Mouse (Mus musculus) stomach, embryonic 14.5 days (tissue): ENCODE measurements at regions not wholly inside any gene's neighbourhood (a gene's known extent, or its start where the extent isn't known, plus 50 kb on each side); places are given as distances from the start of the nearest gene placed in this dataset.
"Not testable (repeated sequence)": the region's sequence is repeated elsewhere in the genome, so short reads cannot be mapped to it uniquely, and the experiment has no call there.

Source experiments
- ATAC-seq: fragments of 200-750 bp; cut with Nextera tagmentation; 2 replicates; pipeline ENCODE4 v1.8.0; 2017; ENCODE audit warnings: low read depth, moderate TSS enrichment; ENCODE audit not compliant: insufficient number of reproducible peaks, insufficient read depth, low FRiP score
- H3K27ac ChIP-seq: fragments of 300-500 bp; sonication (generic); 2 replicates; pipeline ENCODE4 v1.5.1; 2014; ENCODE audit warnings: mild to moderate bottlenecking, low read length, moderate library complexity, mixed read lengths
- H3K27me3 ChIP-seq: fragments of 300-500 bp; sonication (generic); 2 replicates; pipeline ENCODE4 v1.6.1; 2014; ENCODE audit warnings: low read length, control low read depth, mixed read lengths; ENCODE audit not compliant: control insufficient read depth, insufficient read depth
- H3K36me3 ChIP-seq: fragments of 300-500 bp; sonication (generic); 2 replicates; pipeline ENCODE4 v1.6.1; 2014; ENCODE audit warnings: mild to moderate bottlenecking, control low read depth, low read length, moderate library complexity, mixed read lengths; ENCODE audit not compliant: control insufficient read depth, insufficient read depth
- H3K4me1 ChIP-seq: fragments of 300-500 bp; sonication (generic); 2 replicates; pipeline ENCODE4 v1.6.1; 2014; ENCODE audit warnings: low read length, control low read depth, mixed read lengths; ENCODE audit not compliant: control insufficient read depth, insufficient read depth
- H3K4me2 ChIP-seq: fragments of 300-500 bp; sonication (generic); replicated peaks from 2 replicates; pipeline ENCODE4 v1.6.1; 2014; ENCODE audit warnings: low read depth, low read length, control low read depth
- H3K4me3 ChIP-seq: fragments of 300-500 bp; sonication (generic); 2 replicates; pipeline ENCODE4 v1.5.1; 2014; ENCODE audit warnings: low read depth, low read length, control low read depth
- H3K9ac ChIP-seq: fragments of 300-500 bp; sonication (generic); replicated peaks from 2 replicates; pipeline ENCODE4 v1.6.1; 2014; ENCODE audit warnings: low read depth, mild to moderate bottlenecking, control low read depth, low read length, moderate library complexity, mixed read lengths
- H3K9me3 ChIP-seq: fragments of 300-500 bp; sonication (generic); 2 replicates; pipeline ENCODE4 v1.6.1; 2016; ENCODE audit warnings: low read depth, low read length, control low read depth; ENCODE audit not compliant: control insufficient read depth
- WGBS: fragments of 180-500 bp; shearing (Covaris S2); extraction: QIAGEN DNeasy Blood & Tissue Kit; methylation state at CpG from one replicate; pipeline ENCODE4 v1.1.7; 2014; 5-methylcytosine and 5-hydroxymethylcytosine counted together

DNA sequence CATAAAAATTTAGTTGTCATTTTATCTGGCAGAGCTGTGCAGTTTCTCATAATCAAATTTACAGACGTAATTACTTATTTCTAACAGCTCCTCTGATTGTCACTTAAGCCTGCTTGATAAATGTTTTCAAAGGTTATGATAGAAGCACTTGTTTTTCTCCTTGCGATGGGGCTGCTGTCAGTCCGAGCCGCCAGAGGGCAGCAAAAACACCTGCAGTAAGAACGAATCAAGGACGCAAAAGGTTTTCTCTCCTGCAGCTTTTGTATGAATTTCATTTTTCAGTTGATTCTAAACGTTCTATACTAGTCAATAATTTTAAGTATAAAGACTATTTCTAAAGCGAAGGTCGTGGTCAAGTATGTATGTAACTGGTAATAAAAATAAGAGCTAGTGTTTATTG lies 166.1 kb downstream of the AI429214 start:
- Histone ChIP-seq H3K4me1 (no peaks in the 10 kb centered on the region), H3K9me3 (no peaks in the 10 kb centered on the region), H3K4me3 (no peak overlapping the region), H3K27me3 (no peaks in the 10 kb centered on the region), H3K9ac (no peak overlapping the region), H3K27ac (no peak overlapping the region), H3K36me3 (no peaks in the 10 kb centered on the region), H3K4me2 (no peak overlapping the region)
- 6% methylated on average over 9 of the region's 9 CpGs for WGBS
- ATAC-seq, result no peak

DNA sequence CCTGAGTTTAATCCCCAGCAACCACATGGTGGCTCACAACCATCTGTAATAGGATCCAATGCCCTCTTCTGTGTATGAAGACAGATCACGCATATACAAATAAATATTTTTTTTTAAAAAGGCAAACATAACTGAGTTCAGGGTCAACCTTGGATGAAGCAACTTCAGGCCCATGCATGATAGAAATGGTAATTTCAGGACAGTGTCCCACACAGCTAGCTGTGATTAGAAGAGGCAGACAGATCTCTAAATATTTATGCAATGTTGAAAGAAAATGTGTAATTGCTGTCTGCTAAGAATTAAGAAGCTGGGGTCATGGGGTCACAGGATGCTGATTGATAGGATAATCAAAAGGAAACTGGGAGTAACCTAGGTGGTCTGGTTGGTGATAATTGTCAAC lies 203.5 kb downstream of the AI429214 start:
- no peak for ATAC-seq
- Histone ChIP-seq H3K9ac (no peak overlapping the region), H3K9me3 (no peaks in the 10 kb centered on the region), H3K27me3 (no peaks in the 10 kb centered on the region), H3K4me3 (no peak overlapping the region), H3K36me3 (no peaks in the 10 kb centered on the region), H3K27ac (no peak overlapping the region), H3K4me1 (no peaks in the 10 kb centered on the region), H3K4me2 (no peak overlapping the region)
- 44% methylated on average over 1 of the region's 1 CpGs for WGBS

DNA sequence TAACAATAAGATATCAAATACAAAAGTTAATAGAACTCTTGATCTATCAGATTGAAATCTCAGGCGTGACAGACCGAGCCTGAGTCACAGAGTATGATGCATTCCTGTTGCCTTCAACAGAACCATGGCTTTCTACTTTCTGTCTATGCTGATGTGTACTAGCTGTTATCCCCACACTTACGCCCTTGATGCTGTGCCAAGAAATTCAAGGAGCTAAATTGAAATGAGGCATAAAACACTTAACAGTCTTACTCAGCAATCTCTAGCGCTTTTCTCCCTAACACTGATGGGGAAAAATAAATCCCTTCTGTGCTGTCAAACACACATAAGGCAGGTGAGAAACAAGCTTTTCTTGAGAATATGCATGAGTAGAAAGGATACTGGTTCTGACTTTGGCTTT lies 222.5 kb downstream of the AI429214 start:
- H3K4me2 ChIP-seq, result no peak overlapping the region
- WGBS, result 56% methylated on average over 4 of the region's 4 CpGs
- H3K9me3 ChIP-seq, result no peaks in the 10 kb centered on the region
- no peak overlapping the region for H3K27ac ChIP-seq
- H3K27me3 ChIP-seq, result no peaks in the 10 kb centered on the region
- peak; percentile 37; the same call in 1 of the 2 replicates for ATAC-seq
- H3K9ac ChIP-seq, result no peak overlapping the region
- H3K36me3 ChIP-seq, result no peaks in the 10 kb centered on the region
- no peaks in the 10 kb centered on the region for H3K4me1 ChIP-seq
- H3K4me3 ChIP-seq, result no peak overlapping the region

DNA sequence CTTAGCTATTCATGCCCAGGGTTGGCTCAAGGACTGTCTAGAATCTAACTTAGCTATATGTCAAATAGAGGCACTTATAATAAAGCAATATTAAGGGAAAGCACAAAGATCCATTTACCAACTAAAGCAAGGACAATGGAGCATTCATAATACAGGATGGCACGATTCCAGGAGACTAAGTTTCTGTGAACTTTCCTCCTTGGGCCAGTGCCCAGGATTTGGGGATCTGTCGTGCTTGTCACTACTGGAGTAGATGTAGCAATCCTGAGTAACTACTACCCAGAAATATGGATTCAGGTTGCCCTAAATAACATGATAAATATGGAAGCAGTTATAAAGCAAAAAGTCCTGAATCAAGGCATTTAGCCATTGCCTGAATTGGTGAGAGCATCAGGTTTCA lies 233.7 kb downstream of the AI429214 start:
- Histone ChIP-seq H3K9me3 (no peaks in the 10 kb centered on the region), H3K27me3 (no peaks in the 10 kb centered on the region), H3K36me3 (no peaks in the 10 kb centered on the region), H3K27ac (no peak overlapping the region), H3K9ac (no peak overlapping the region), H3K4me2 (no peak overlapping the region), H3K4me1 (no peaks in the 10 kb centered on the region), H3K4me3 (no peak overlapping the region)
- no peak for ATAC-seq
- WGBS, result 67% methylated on average over 2 of the region's 2 CpGs

DNA sequence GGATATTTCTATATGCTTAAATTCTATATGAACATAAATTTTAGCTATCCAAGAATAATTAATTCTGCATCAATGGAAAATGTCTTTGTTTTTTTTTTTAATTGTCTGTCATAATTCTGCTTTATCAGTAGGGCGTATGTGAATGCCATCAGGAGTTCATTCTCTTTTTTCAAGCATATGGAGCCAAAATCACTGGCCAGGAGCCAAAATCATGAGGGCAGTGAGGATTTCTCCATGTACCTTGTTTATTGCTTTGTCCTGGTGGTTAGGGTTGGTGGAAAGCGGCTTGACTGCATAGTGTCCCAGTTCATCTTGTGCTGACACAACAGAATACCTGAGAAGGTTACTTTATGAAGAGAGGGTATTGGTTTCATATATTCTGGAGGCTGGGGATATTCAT lies 243.9 kb downstream of the AI429214 start:
- H3K9me3 ChIP-seq, result no peaks in the 10 kb centered on the region
- no peaks in the 10 kb centered on the region for H3K36me3 ChIP-seq
- H3K4me3 ChIP-seq, result no peak overlapping the region
- no peak overlapping the region for H3K9ac ChIP-seq
- WGBS, result 79% methylated on average over 2 of the region's 2 CpGs
- no peaks in the 10 kb centered on the region for H3K4me1 ChIP-seq
- no peak overlapping the region for H3K27ac ChIP-seq
- ATAC-seq, result no peak
- no peak overlapping the region for H3K4me2 ChIP-seq
- no peaks in the 10 kb centered on the region for H3K27me3 ChIP-seq

DNA sequence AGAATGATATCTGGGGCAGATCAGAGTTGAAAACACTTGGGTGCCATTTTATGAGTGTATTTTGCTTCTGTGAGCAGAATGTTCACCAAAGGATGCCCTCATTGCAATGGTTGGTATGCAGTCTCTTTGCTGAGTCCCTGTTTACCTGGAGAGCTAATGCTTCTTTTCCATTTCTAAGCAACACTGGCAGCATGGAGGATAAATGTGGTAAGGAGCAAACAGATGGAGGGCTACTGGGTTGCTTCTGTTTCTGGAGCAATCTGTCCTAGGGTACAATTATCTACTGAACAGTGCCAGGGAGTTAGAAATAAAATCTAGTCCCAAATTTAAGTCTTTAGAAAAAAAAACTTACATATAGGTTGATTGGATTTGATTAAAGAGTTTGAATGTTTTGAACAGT lies 245.9 kb downstream of the AI429214 start:
- Histone ChIP-seq H3K36me3 (no peaks in the 10 kb centered on the region), H3K9ac (no peak overlapping the region), H3K4me3 (no peak overlapping the region), H3K27ac (no peak overlapping the region), H3K4me2 (no peak overlapping the region), H3K9me3 (no peaks in the 10 kb centered on the region), H3K4me1 (no peaks in the 10 kb centered on the region), H3K27me3 (no peaks in the 10 kb centered on the region)
- no peak for ATAC-seq

DNA sequence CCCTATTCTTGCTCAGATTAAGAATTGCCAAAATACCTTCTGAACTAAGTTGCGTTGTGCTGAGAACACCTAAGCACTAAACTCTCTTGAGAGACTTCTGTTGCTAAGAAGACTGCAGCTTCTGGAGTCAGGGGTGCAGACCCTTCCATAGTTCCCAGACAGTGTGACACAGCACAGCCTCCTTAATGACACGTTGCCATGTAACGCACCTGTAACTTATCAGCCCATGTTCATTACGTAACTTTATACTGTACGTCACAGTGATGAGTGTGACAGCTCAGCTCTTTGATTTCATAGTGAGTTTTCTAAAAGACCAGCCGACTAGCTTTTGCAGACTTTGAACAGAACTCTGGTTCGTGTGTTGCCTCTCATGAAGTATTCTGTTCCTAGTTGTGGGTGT lies 257.8 kb downstream of the AI429214 start:
- not testable (repeated sequence) for H3K4me2 ChIP-seq, H3K4me1 ChIP-seq, H3K9ac ChIP-seq, H3K4me3 ChIP-seq, H3K36me3 ChIP-seq, H3K9me3 ChIP-seq, H3K27me3 ChIP-seq, ATAC-seq, H3K27ac ChIP-seq
- WGBS, result 72% methylated on average over 7 of the region's 7 CpGs

DNA sequence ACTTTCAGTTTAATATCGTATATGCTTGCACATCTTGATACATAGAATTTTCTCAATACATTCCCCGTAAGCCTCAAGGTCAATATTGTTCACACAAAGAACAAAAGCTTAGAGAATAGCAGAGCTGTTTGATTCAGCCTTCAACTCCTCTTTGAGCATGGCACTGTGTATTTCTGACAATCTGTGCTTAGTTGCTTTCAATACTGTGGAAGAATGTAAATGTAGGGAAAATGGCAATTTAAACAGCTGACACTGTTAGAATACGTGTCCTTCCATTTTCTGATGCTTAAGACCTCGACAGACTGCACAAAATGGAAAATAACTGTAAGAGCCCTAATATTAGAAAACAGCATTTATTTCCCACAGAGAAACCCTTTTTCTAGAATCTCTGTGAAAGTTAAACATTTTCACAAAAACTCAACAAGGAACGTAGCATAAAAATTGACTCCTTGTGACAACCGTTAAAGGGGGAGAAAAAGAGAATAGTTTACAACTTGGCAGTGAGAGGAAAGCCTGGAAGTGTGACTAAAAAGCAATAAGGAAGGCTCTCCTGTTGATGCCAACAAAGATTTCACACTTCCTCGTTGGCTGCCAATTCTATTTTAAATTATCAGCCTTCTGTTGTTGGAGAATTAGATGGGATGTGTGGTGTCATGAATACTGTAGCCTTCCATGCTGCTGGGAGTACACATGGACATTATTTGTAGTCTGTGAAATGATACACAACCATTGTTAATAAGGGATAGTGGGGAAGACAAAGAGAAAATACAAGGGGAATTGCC lies 297.9 kb downstream of the AI429214 start:
- H3K27me3 ChIP-seq, result no peaks in the 10 kb centered on the region
- no peak overlapping the region for H3K4me2 ChIP-seq
- H3K9ac ChIP-seq, result no peak overlapping the region
- no peak overlapping the region for H3K4me3 ChIP-seq
- no peaks in the 10 kb centered on the region for H3K9me3 ChIP-seq
- 77% methylated on average over 7 of the region's 7 CpGs for WGBS
- no peak overlapping the region for H3K27ac ChIP-seq
- no peaks in the 10 kb centered on the region for H3K4me1 ChIP-seq
- ATAC-seq, result no peak
- H3K36me3 ChIP-seq, result no peaks in the 10 kb centered on the region
